ENCODE assay signal across 20 mouse cellular contexts in the genomic region with DNA sequence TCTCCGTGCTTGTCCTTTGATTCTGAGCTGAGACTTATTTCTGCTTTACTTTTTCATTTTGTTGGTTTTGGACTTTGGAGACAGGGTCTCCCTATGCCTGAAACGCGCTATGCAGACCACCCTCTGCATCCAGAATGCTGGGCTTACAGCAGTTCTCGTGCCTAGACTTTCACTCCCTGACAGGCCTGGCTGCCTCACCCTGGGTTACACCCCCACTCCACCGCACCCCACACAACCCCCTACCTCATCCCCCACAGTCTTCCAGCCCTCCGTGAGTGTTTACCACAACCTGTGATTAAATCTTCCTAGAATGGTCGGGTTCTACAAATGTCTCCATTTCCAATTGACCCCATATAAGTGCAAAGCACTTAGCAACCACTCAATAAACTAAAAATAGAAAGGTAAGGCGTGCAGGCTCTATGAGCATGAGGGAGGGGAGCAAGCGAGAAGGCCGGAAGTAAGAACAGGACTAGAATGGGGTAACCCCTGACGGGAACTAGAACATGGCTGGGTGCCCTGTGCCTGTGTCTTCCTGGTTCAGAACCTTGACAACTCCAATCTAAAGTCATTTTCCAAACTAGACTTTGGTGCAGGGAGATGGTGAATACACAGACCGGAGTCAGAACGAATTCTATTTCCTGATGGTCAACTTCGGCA.
A peak's percentile ranks its signal among the peaks of the same experiment; 100 is the strongest.
DNase-seq lines count a peak whose midpoint lies in the region; ATAC-seq and TF ChIP-seq lines count a peak whose summit lies in the region.
"Had no signal": no experiment of that assay in that cellular context is flagged by ENCODE, and none has a peak within 500 bp of the region (broad histone marks: within the 10 kb centered on the region; RNA-seq: fewer than 3 reads in every experiment).

No protein-coding gene starts in this region.

- no peaks in the 10 kb centered on the region for H3K27me3 ChIP-seq in heart, embryonic 12.5 days (replicated peaks)
- H3K27me3 ChIP-seq in heart, adult 2 months (ENCODE audit: control insufficient read depth, insufficient read depth, low read length): no peaks in the 10 kb centered on the region
- no peaks in the 10 kb centered on the region for H3K27me3 ChIP-seq in lung, embryonic 16.5 days (ENCODE audit: control insufficient read depth, insufficient read depth, low read depth, low read length)
- H3K27me3 ChIP-seq: liver, embryonic 13.5 days; neural tube, embryonic 13.5 days; Patski had no signal

- no peak for TF ChIP-seq POLR2A in heart, adult 2 months (IDR thresholded peaks at IDR 0.05; ENCODE audit: insufficient read depth, low read depth, low read length)

- no peak overlapping the region for H3K27ac ChIP-seq in heart, embryonic 12.5 days (ENCODE audit: poor library complexity, severe bottlenecking)
- no peak overlapping the region for H3K27ac ChIP-seq in heart, adult 2 months
- H3K27ac ChIP-seq in lung, embryonic 16.5 days (ENCODE audit: low read length): no peak overlapping the region
- H3K27ac ChIP-seq: gastrocnemius, adult 2 months; hindbrain, postnatal 0 days; left cerebral cortex, adult 2 months; liver, embryonic 13.5 days; macrophage; neural tube, embryonic 13.5 days; stomach, postnatal 0 days had no signal

- TF ChIP-seq CTCF in heart, adult 2 months (IDR thresholded peaks at IDR 0.05): no peak

- H3K36me3 ChIP-seq in heart, embryonic 12.5 days: no peaks in the 10 kb centered on the region
- no peaks in the 10 kb centered on the region for H3K36me3 ChIP-seq in heart, adult 2 months (ENCODE audit: control insufficient read depth, insufficient read depth, low read length)
- H3K36me3 ChIP-seq in lung, embryonic 16.5 days (ENCODE audit: control insufficient read depth, insufficient read depth, low read length): no peaks in the 10 kb centered on the region
- H3K36me3 ChIP-seq: liver, embryonic 13.5 days; neural tube, embryonic 13.5 days had no signal

- intact Hi-C loops in heart, adult 2 months (cut with DNase I): no loop called here

- H3K4me2 ChIP-seq in heart, embryonic 12.5 days: peak overlapping the region; percentile 41
- 0 out of 2 replicates have a peak overlapping the region, but pooled peaks have one; percentile 13 for H3K4me2 ChIP-seq in lung, embryonic 16.5 days (ENCODE audit: low read depth, low read length)
- H3K4me2 ChIP-seq: liver, embryonic 13.5 days; midbrain, embryonic 11.5 days; neural tube, embryonic 13.5 days had no signal

- DNase-seq in heart, adult 2 months: no peak
- no peak for DNase-seq in lung, postnatal 4 days
- DNase-seq in thymus, postnatal 25 days: peak; percentile 47
- DNase-seq in cerebellum, postnatal 10 days: no peak
- DNase-seq: adrenal gland, postnatal 36 days; cerebellum, adult 9-10 months; gastrocnemius, adult 2 months; kidney, adult 2 months; kidney, postnatal 14 days; liver, embryonic 13.5 days had no signal

- no peaks in the 10 kb centered on the region for H3K79me2 ChIP-seq in heart, adult 2 months (replicated peaks; ENCODE audit: control insufficient read depth, insufficient read depth, low read length)

- ATAC-seq in heart, embryonic 12.5 days (ENCODE audit: insufficient number of reproducible peaks, low FRiP score): 0 out of 2 replicates have a peak, but pooled peaks have one; percentile 29
- ATAC-seq in lung, embryonic 16.5 days (ENCODE audit: low read depth): no peak
- peak; percentile 82 for ATAC-seq in CD4-positive, CD25-positive, alpha-beta regulatory T cell, adult 4 months
- ATAC-seq: hindbrain, postnatal 0 days; Patski had no signal

- WGBS in heart, embryonic 12.5 days: 45% methylated on average over 14 of the region's 14 CpGs
- WGBS in heart, adult 2 months: 64% methylated on average over 14 of the region's 14 CpGs
- WGBS in lung, embryonic 16.5 days: 56% methylated on average over 14 of the region's 14 CpGs

- no peak overlapping the region for H3K9ac ChIP-seq in heart, embryonic 12.5 days
- H3K9ac ChIP-seq in heart, adult 2 months (ENCODE audit: low read depth, low read length): no peak overlapping the region
- H3K9ac ChIP-seq in lung, embryonic 16.5 days (ENCODE audit: low read length): no peak overlapping the region
- H3K9ac ChIP-seq: liver, embryonic 13.5 days; neural tube, embryonic 13.5 days had no signal

- H3K4me3 ChIP-seq in heart, embryonic 12.5 days: no peak overlapping the region
- H3K4me3 ChIP-seq in heart, adult 2 months: no peak overlapping the region
- H3K4me3 ChIP-seq in lung, embryonic 16.5 days (ENCODE audit: low read length): no peak overlapping the region
- H3K4me3 ChIP-seq: gastrocnemius, adult 2 months; left cerebral cortex, adult 2 months; liver, embryonic 13.5 days; neural tube, embryonic 13.5 days had no signal

- H3K4me1 ChIP-seq in heart, embryonic 12.5 days (replicated peaks): peaks cover 27% of the 10 kb centered on the region
- no peaks in the 10 kb centered on the region for H3K4me1 ChIP-seq in heart, adult 2 months (ENCODE audit: control insufficient read depth, insufficient read depth, low read length)
- no peaks in the 10 kb centered on the region for H3K4me1 ChIP-seq in lung, embryonic 16.5 days (replicated peaks; ENCODE audit: control insufficient read depth, insufficient read depth, low read length)
- H3K4me1 ChIP-seq: liver, embryonic 13.5 days; neural tube, embryonic 13.5 days had no signal

- H3K9me3 ChIP-seq in heart, embryonic 12.5 days (replicated peaks): no peaks in the 10 kb centered on the region
- no peaks in the 10 kb centered on the region for H3K9me3 ChIP-seq in lung, embryonic 16.5 days (ENCODE audit: control insufficient read depth, low read length)
- H3K9me3 ChIP-seq: liver, embryonic 13.5 days; neural tube, embryonic 13.5 days had no signal

- no peak for TF ChIP-seq EP300 in heart, adult 2 months (IDR thresholded peaks at IDR 0.05; ENCODE audit: insufficient read depth, low read depth, low read length)
